Mouse (Mus musculus): ENCODE measurements around the gene Dnhd1. TPM values are rescaled to one million over a fixed set of nuclear protein-coding genes. Genes with fewer than 3 reads are reported as not detected.

Gene Dnhd1
- total RNA-seq, 2 experiments from 2014 or later = 1.6 to 2.3 TPM

Other genes with a start within 250 kb of the Dnhd1 start
- not detected for gene Cnga4, start 246.3 kb upstream of the Dnhd1 start, total RNA-seq (2021)
- gene Cckbr, start 225.1 kb upstream of the Dnhd1 start, total RNA-seq (2021) = not detected
- gene Cavin3, start 168.5 kb upstream of the Dnhd1 start, total RNA-seq (2021) = 10 to 100 TPM; 60.2 to 76.0 TPM
- gene Smpd1, start 96.5 kb upstream of the Dnhd1 start, total RNA-seq (2021) = 10 to 100 TPM; 47.3 to 53.0 TPM
- 10 to 100 TPM; 11.4 to 11.5 TPM for gene Apbb1, start 69.2 kb upstream of the Dnhd1 start, total RNA-seq (2021)
- gene Hpx, start 50.7 kb upstream of the Dnhd1 start, total RNA-seq (2021) = 1 to 10 TPM in 1 of 2 experiments, under 1 TPM in 1; 0.23 to 1.6 TPM
- gene Trim3, start 17.3 kb upstream of the Dnhd1 start, total RNA-seq (2021) = 10 to 100 TPM; 24.6 to 30.9 TPM
- 100 to 1,000 TPM; 101 to 139 TPM for gene Timm10b, start 10.8 kb upstream of the Dnhd1 start, total RNA-seq (2021)
- 10 to 100 TPM; 53.4 to 54.9 TPM for gene Arfip2, start 10.4 kb upstream of the Dnhd1 start, total RNA-seq (2021)
- 1 to 10 TPM; 3.9 to 8.4 TPM for gene Gm45799, start 10.3 kb upstream of the Dnhd1 start, total RNA-seq (2021)
- 100 to 1,000 TPM; 145 to 159 TPM for gene Ilk, start 85.8 kb downstream of the Dnhd1 start, total RNA-seq (2021)
- gene Rrp8, start 86.6 kb downstream of the Dnhd1 start, total RNA-seq (2021) = 10 to 100 TPM; 17.9 to 22.5 TPM
- gene Taf10, start 93.5 kb downstream of the Dnhd1 start, total RNA-seq (2021) = 100 to 1,000 TPM; 209 to 217 TPM
- 100 to 1,000 TPM in 1 of 2 experiments, 10 to 100 TPM in 1; 99.2 to 113 TPM for gene Tpp1, start 101.4 kb downstream of the Dnhd1 start, total RNA-seq (2021)
- 1 to 10 TPM; 7.5 to 8.0 TPM for gene Dchs1, start 136.8 kb downstream of the Dnhd1 start, total RNA-seq (2021)
- 100 to 1,000 TPM; 202 to 215 TPM for gene Mrpl17, start 160.3 kb downstream of the Dnhd1 start, total RNA-seq (2021)

All from adrenal gland, postnatal 36 days (tissue).